Mouse (Mus musculus) limb, embryonic 12.5 days (tissue): Measurements from ENCODE around the gene Aldh1l1. TPM values are rescaled to one million over a fixed set of nuclear protein-coding genes. Genes with fewer than 3 reads are reported as not detected.
A peak's percentile ranks its signal among the peaks of the same experiment; 100 is the strongest.

Experiments
- ATAC-seq: fragments of 200-750 bp; cut with Nextera tagmentation; 2 replicates; pipeline ENCODE4 v1.8.0; 2017; ENCODE audit warnings: low read depth, moderate TSS enrichment; ENCODE audit not compliant: insufficient number of reproducible peaks, insufficient read depth, low FRiP score, low TSS enrichment
- H3K27ac ChIP-seq: fragments of 300-500 bp; sonication (generic); 2 replicates; pipeline ENCODE4 v1.5.1; 2016; ENCODE audit warnings: mild to moderate bottlenecking, moderate library complexity
- H3K27me3 ChIP-seq: fragments of 300-500 bp; sonication (generic); 2 replicates; pipeline ENCODE4 v1.6.1; 2016; ENCODE audit warnings: mild to moderate bottlenecking, moderate library complexity
- H3K36me3 ChIP-seq: fragments of 300-500 bp; sonication (generic); 2 replicates; pipeline ENCODE4 v1.6.1; 2016; ENCODE audit warnings: mild to moderate bottlenecking, moderate library complexity
- H3K4me1 ChIP-seq: fragments of 300-500 bp; sonication (generic); replicated peaks from 2 replicates; pipeline ENCODE4 v1.6.1; 2016
- H3K4me2 ChIP-seq: fragments of 300-500 bp; sonication (generic); 2 replicates; pipeline ENCODE4 v1.6.1; 2016; ENCODE audit warnings: mild to moderate bottlenecking, moderate library complexity
- H3K4me3 ChIP-seq: fragments of 300-500 bp; sonication (generic); replicated peaks from 2 replicates; pipeline ENCODE4 v1.5.1; 2016; ENCODE audit warnings: mild to moderate bottlenecking
- H3K9ac ChIP-seq: fragments of 300-500 bp; sonication (generic); replicated peaks from 2 replicates; pipeline ENCODE4 v1.6.1; 2016; ENCODE audit warnings: mild to moderate bottlenecking, moderate library complexity
- H3K9me3 ChIP-seq: fragments of 300-500 bp; sonication (generic); 2 replicates; pipeline ENCODE4 v1.6.1; 2016; ENCODE audit warnings: mild to moderate bottlenecking, moderate library complexity
- WGBS: fragments of 180-500 bp; shearing (Covaris S2); methylation state at CpG from one replicate; pipeline ENCODE4 v1.1.7; 2016; 5-methylcytosine and 5-hydroxymethylcytosine counted together
- polyA plus RNA-seq: library from polyadenylated mRNA; unstranded; fragments of >200 nt; fragmentation: Nextera tagmentation; extraction: Ambion mirVana; gene quantifications from 2 replicates; pipeline ENCODE4 v1.2.1, GENCODE M21; 2016

Aldh1l1 gene
- polyA plus RNA-seq, 1 experiment from 2014 or later, result 1.6 TPM

DNA sequence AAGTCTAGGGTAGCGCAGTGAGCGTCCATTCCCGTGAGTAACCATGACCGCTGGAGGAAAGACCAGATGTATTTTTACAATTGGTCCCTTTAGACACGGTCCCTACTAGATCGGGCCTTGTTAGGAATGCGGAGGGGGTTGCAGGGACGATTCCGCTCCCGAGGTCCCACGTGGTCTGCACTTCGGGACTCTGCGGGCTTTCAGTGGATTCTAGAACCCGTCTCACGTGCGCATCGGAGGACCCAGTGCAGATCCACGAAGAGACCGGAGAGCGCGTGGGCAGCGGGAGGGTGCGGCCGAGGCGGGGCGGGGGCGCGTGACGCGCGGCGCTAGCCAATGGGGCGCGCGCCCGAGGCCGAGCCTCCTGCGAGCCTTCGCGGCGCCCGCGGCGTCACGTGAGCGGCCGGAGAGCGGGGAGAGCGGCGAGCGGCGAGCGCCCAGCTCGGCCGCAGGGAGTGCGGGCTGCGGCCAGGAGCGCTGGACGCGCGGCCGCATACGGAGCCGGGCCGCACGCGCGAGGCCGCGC is 24.0 kb upstream of the Aldh1l1 start, which contains the start of gene Klf15:
Gene Klf15, plus strand, starts transcription at position 396 of the 526 bp plus-strand sequence.
- Histone ChIP-seq H3K9ac (peak within 1 kb of the TSS; percentile 51), H3K4me1 (peaks cover 14% of the 10 kb centered on the region), H3K27me3 (peaks cover 47% of the 10 kb centered on the region), H3K36me3 (no peaks in the 10 kb centered on the region), H3K4me3 (peak within 1 kb of the TSS; percentile 53), H3K4me2 (peak within 1 kb of the TSS; percentile 100), H3K27ac (no peak within 1 kb of the TSS), H3K9me3 (no peaks in the 10 kb centered on the region)
- peak; percentile 43 for ATAC-seq
- WGBS, result under 1% methylated on average over 70 of the region's 70 CpGs

DNA sequence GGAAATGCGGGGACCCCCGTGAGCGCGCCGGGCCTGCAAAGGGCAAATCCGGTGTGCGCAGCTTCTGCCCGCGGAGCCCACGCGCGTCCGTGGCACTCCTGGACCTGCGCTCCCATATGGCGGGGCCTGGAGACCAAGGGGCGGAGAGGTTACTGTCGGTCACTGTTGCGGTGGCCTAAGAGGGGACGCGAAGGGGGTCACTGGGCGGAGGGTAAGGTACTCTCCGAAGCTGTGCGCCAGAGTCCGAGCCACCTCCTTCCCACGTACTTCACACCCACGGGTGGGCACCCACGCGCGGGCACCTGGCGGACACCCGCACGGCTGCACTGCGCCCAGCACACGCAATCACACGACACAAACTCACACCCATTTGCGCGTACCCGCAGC is 23.4 kb upstream of the Aldh1l1 start:
- peaks cover 14% of the 10 kb centered on the region for H3K4me1 ChIP-seq
- H3K4me2 ChIP-seq, result peak overlapping the region; percentile 100
- H3K27ac ChIP-seq, result no peak overlapping the region
- H3K27me3 ChIP-seq, result peaks cover 47% of the 10 kb centered on the region
- WGBS, result under 1% methylated on average over 38 of the region's 38 CpGs
- no peaks in the 10 kb centered on the region for H3K9me3 ChIP-seq
- ATAC-seq, result peak; percentile 36
- peak overlapping the region; percentile 53 for H3K4me3 ChIP-seq
- H3K36me3 ChIP-seq, result no peaks in the 10 kb centered on the region
- H3K9ac ChIP-seq, result peak overlapping the region; percentile 51

GRCm38 (mm10) chr6:90463228-90463862 is 22.9 kb upstream of the Aldh1l1 start:
- Histone ChIP-seq H3K9me3 (no peaks in the 10 kb centered on the region), H3K27ac (no peak overlapping the region), H3K4me1 (peaks cover 14% of the 10 kb centered on the region), H3K27me3 (peaks cover 47% of the 10 kb centered on the region), H3K4me2 (peak overlapping the region; percentile 100), H3K36me3 (no peaks in the 10 kb centered on the region), H3K9ac (peak overlapping the region; percentile 51), H3K4me3 (peak overlapping the region; percentile 53)
- 1% methylated on average over 31 of the region's 31 CpGs for WGBS
- peak; percentile 39 for ATAC-seq

GRCm38 (mm10) chr6:90463890-90464421 is 22.3 kb upstream of the Aldh1l1 start:
- ATAC-seq, result 0 out of 2 replicates have a peak, but pooled peaks have one; percentile 5
- Histone ChIP-seq H3K27ac (no peak overlapping the region), H3K4me3 (peak overlapping the region; percentile 53), H3K27me3 (peaks cover 47% of the 10 kb centered on the region), H3K36me3 (no peaks in the 10 kb centered on the region), H3K4me1 (peaks cover 14% of the 10 kb centered on the region), H3K9me3 (no peaks in the 10 kb centered on the region), H3K4me2 (peak overlapping the region; percentile 100), H3K9ac (no peak overlapping the region)
- WGBS, result 21% methylated on average over 7 of the region's 7 CpGs

- 92% methylated on average over 11 of the region's 11 CpGs for WGBS
- H3K9me3 ChIP-seq, result no peaks in the 10 kb centered on the region
- no peaks in the 10 kb centered on the region for H3K36me3 ChIP-seq
- H3K4me3 ChIP-seq, result no peak overlapping the region
- no peak overlapping the region for H3K9ac ChIP-seq
- peaks cover 41% of the 10 kb centered on the region for H3K27me3 ChIP-seq
- H3K27ac ChIP-seq, result no peak overlapping the region
- no peak overlapping the region for H3K4me2 ChIP-seq
- peaks cover 14% of the 10 kb centered on the region for H3K4me1 ChIP-seq
- no peak for ATAC-seq
These were observed 21.1 kb upstream of the Aldh1l1 start for GRCm38 (mm10) chr6:90465028-90465640.

- H3K4me2 ChIP-seq, result no peak overlapping the region
- H3K9me3 ChIP-seq, result no peaks in the 10 kb centered on the region
- no peak overlapping the region for H3K27ac ChIP-seq
- H3K4me3 ChIP-seq, result no peak overlapping the region
- peaks cover 20% of the 10 kb centered on the region for H3K4me1 ChIP-seq
- peaks cover 31% of the 10 kb centered on the region for H3K27me3 ChIP-seq
- no peak overlapping the region for H3K9ac ChIP-seq
- ATAC-seq, result no peak
- no peaks in the 10 kb centered on the region for H3K36me3 ChIP-seq
- WGBS, result 86% methylated on average over 10 of the region's 10 CpGs
These were observed 20.1 kb upstream of the Aldh1l1 start for GRCm38 (mm10) chr6:90466079-90466478.

- Histone ChIP-seq H3K27ac (no peak overlapping the region), H3K4me1 (peaks cover 21% of the 10 kb centered on the region), H3K9me3 (no peaks in the 10 kb centered on the region), H3K4me3 (no peak overlapping the region), H3K27me3 (peaks cover 23% of the 10 kb centered on the region), H3K9ac (no peak overlapping the region), H3K36me3 (no peaks in the 10 kb centered on the region), H3K4me2 (no peak overlapping the region)
- 88% methylated on average over 12 of the region's 12 CpGs for WGBS
- ATAC-seq, result no peak
These were observed 19.3 kb upstream of the Aldh1l1 start for GRCm38 (mm10) chr6:90466847-90467410.

DNA sequence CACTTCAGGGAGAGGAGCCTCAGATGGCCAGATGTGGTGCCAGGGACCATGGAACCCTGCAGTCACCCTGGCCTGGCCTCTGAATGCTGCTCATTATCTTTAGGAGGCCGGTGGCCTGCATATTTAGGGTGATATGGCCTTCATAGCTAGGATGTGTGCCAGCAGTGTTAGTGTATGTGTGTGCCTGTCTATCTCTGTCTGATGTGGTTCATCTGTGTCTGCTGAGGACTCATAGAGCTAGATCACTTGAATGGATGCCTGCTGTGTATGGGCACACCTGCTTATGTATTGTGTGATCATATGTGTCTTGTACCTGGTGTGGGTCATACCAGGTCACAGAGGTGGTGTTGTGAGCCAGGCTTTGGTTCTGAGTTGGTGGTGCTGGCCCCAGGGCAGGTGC is 18.0 kb upstream of the Aldh1l1 start:
- peaks cover 19% of the 10 kb centered on the region for H3K4me1 ChIP-seq
- no peak overlapping the region for H3K9ac ChIP-seq
- H3K9me3 ChIP-seq, result no peaks in the 10 kb centered on the region
- H3K36me3 ChIP-seq, result no peaks in the 10 kb centered on the region
- peaks cover 12% of the 10 kb centered on the region; the same call in 1 of the 2 replicates for H3K27me3 ChIP-seq
- no peak overlapping the region for H3K27ac ChIP-seq
- H3K4me2 ChIP-seq, result no peak overlapping the region
- no peak for ATAC-seq
- no peak overlapping the region for H3K4me3 ChIP-seq
- 71% methylated on average over 1 of the region's 1 CpGs for WGBS

GRCm38 (mm10) chr6:90469041-90469440 is 17.2 kb upstream of the Aldh1l1 start:
- WGBS, result 92% methylated on average over 6 of the region's 6 CpGs
- no peak overlapping the region for H3K27ac ChIP-seq
- ATAC-seq, result no peak
- 0 out of 2 replicates have a peak, but pooled peaks cover 6% of the 10 kb centered on the region for H3K27me3 ChIP-seq
- no peak overlapping the region for H3K4me2 ChIP-seq
- peaks cover 14% of the 10 kb centered on the region; the same call in 1 of the 2 replicates for H3K4me1 ChIP-seq
- H3K36me3 ChIP-seq, result no peaks in the 10 kb centered on the region
- no peak overlapping the region for H3K4me3 ChIP-seq
- no peaks in the 10 kb centered on the region for H3K9me3 ChIP-seq
- no peak overlapping the region for H3K9ac ChIP-seq

DNA sequence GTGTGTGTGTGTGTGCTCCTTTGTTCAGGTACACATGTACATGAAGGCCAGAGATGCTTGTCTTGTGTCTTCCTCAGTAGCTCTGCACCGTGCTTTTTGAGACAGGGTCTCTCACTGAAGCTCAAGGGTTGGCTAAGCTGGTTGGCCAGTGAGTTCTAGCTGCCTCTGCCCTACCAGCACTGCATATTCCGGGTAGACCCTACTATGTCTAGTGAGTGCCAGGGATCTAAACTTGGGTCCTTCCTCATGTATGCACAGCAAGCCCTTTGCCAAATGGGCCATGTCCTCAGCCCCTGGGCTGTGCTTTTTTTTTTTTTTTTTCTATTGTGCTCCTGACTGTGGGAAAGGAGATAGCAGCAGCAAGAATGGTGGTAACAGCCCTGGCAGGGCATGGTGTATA is 16.0 kb upstream of the Aldh1l1 start:
- H3K27ac ChIP-seq, result no peak overlapping the region
- ATAC-seq, result no peak
- no peak overlapping the region for H3K4me2 ChIP-seq
- no peak overlapping the region for H3K9ac ChIP-seq
- H3K27me3 ChIP-seq, result no peaks in the 10 kb centered on the region
- H3K4me3 ChIP-seq, result no peak overlapping the region
- no peaks in the 10 kb centered on the region for H3K9me3 ChIP-seq
- peaks cover 14% of the 10 kb centered on the region; the same call in 1 of the 2 replicates for H3K4me1 ChIP-seq
- WGBS, result 94% methylated on average over 2 of the region's 2 CpGs
- H3K36me3 ChIP-seq, result no peaks in the 10 kb centered on the region

DNA sequence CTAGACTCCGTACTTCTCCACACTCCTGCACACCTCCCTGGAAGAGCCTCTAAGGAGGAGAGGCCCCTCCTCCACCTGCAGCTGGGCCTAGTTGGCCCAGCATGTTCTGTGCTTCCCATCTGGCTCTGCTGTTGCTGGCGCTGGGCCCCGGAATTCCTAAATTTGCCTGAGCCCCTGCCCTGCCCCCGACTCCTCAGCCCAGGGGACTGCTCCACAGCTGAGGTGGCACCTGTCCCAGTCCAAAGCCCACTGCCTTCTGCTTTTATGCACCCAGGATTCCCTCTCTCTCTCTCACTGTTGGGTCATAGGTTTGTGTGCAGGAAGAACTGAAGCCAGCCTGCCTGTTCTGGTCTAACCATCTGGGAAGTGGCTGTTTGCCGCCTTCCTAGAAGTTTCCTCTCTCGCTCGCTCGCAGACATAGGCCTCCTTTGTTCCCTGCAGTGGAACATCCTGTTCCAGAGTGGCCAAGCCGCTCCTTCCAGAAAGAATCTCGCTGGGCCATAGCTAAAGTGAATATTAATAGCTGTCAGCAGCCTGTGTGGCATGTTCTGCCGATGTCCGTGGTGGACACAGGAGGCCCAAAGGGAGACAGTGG is 15.2 kb upstream of the Aldh1l1 start:
- no peak for ATAC-seq
- H3K9ac ChIP-seq, result no peak overlapping the region
- H3K27ac ChIP-seq, result peak overlapping the region; percentile 57
- H3K36me3 ChIP-seq, result no peaks in the 10 kb centered on the region
- H3K9me3 ChIP-seq, result no peaks in the 10 kb centered on the region
- no peak overlapping the region for H3K4me2 ChIP-seq
- no peaks in the 10 kb centered on the region for H3K27me3 ChIP-seq
- 52% methylated on average over 12 of the region's 12 CpGs for WGBS
- no peak overlapping the region for H3K4me3 ChIP-seq
- H3K4me1 ChIP-seq, result peaks cover 14% of the 10 kb centered on the region; the same call in 1 of the 2 replicates
